Mouse (Mus musculus): ENCODE data around the gene Cpne7.
A peak's percentile ranks its signal among the peaks of the same experiment; 100 is the strongest.
"Not testable (repeated sequence)": the region's sequence is repeated elsewhere in the genome, so short reads cannot be mapped to it uniquely, and the experiment has no call there.

Cpne7 gene

GRCm38 (mm10) chr8:123117127-123117731 lies at the start of gene Cpne7:
Gene Cpne7 (plus strand): TSS chr8:123117374.
- no peak for DNase-seq (ENCODE audit: low spot score in 2 of 2)

GRCm38 (mm10) chr8:123071176-123071575 lies 46.0 kb upstream of the Cpne7 start:
- no peak for DNase-seq (ENCODE audit: low spot score in 2 of 2)

GRCm38 (mm10) chr8:123077213-123077612 lies 40.0 kb upstream of the Cpne7 start:
- DNase-seq (ENCODE audit: low spot score in 2 of 2): no peak

GRCm38 (mm10) chr8:123082993-123083392 lies 34.2 kb upstream of the Cpne7 start:
- no peak for DNase-seq (ENCODE audit: low spot score in 2 of 2)

GRCm38 (mm10) chr8:123083610-123084009 lies 33.6 kb upstream of the Cpne7 start:
- no peak for DNase-seq (ENCODE audit: low spot score in 2 of 2)

GRCm38 (mm10) chr8:123087289-123087688 lies 29.9 kb upstream of the Cpne7 start:
- DNase-seq (ENCODE audit: low spot score in 2 of 2): no peak

GRCm38 (mm10) chr8:123097216-123097615 lies 20.0 kb upstream of the Cpne7 start:
- DNase-seq (ENCODE audit: low spot score in 2 of 2): no peak

GRCm38 (mm10) chr8:123097786-123098584 lies 19.2 kb upstream of the Cpne7 start:
- DNase-seq (ENCODE audit: low spot score in 2 of 2): no peak

GRCm38 (mm10) chr8:123100288-123100687 lies 16.9 kb upstream of the Cpne7 start:
- DNase-seq (ENCODE audit: low spot score in 2 of 2): no peak

- DNase-seq (ENCODE audit: low spot score in 2 of 2): no peak
Measured at GRCm38 (mm10) chr8:123101244-123101643, 15.9 kb upstream of the Cpne7 start.

- DNase-seq (ENCODE audit: low spot score in 2 of 2): peak; percentile 91 to 96
Measured at GRCm38 (mm10) chr8:123101735-123102685, 15.2 kb upstream of the Cpne7 start, which contains the start of gene Rpl13. Gene Rpl13 (plus strand): TSS chr8:123102350.

- not testable (repeated sequence) for DNase-seq (ENCODE audit: low spot score in 2 of 2)
Measured at GRCm38 (mm10) chr8:123102855-123103254, 14.3 kb upstream of the Cpne7 start.

GRCm38 (mm10) chr8:123103285-123103684 lies 13.9 kb upstream of the Cpne7 start:
- no peak for DNase-seq (ENCODE audit: low spot score in 2 of 2)

GRCm38 (mm10) chr8:123104046-123104767 lies 13.0 kb upstream of the Cpne7 start:
- no peak for DNase-seq (ENCODE audit: low spot score in 2 of 2)

- no peak for DNase-seq (ENCODE audit: low spot score in 2 of 2)
Measured at GRCm38 (mm10) chr8:123105553-123106326, 11.4 kb upstream of the Cpne7 start.

GRCm38 (mm10) chr8:123106531-123106930 lies 10.6 kb upstream of the Cpne7 start:
- no peak for DNase-seq (ENCODE audit: low spot score in 2 of 2)

- DNase-seq (ENCODE audit: low spot score in 2 of 2): no peak
Measured at GRCm38 (mm10) chr8:123108010-123108409, 9.2 kb upstream of the Cpne7 start.

GRCm38 (mm10) chr8:123108953-123109352 lies 8.2 kb upstream of the Cpne7 start:
- DNase-seq (ENCODE audit: low spot score in 2 of 2): no peak

GRCm38 (mm10) chr8:123110649-123111048 lies 6.5 kb upstream of the Cpne7 start:
- DNase-seq (ENCODE audit: low spot score in 2 of 2): peak in 1 of 2 experiments; percentile 31

- DNase-seq (ENCODE audit: low spot score in 2 of 2): no peak
Measured at GRCm38 (mm10) chr8:123112892-123113291, 4.3 kb upstream of the Cpne7 start.

All from spleen, postnatal 14 days (tissue).